Mouse (Mus musculus) myocyte (in vitro differentiated cells): ENCODE data around the gene Sox5. TPM values are rescaled to one million over a fixed set of nuclear protein-coding genes. Genes with fewer than 3 reads are reported as not detected.

ENCODE experiments used
- H3K27me3 ChIP-seq: one replicate; pipeline ENCODE4 v1.6.1; 2011; ENCODE audit not compliant: control insufficient read depth, insufficient read depth, insufficient read length
- H3K36me3 ChIP-seq: one replicate; pipeline ENCODE4 v1.6.1; 2011; ENCODE audit not compliant: control insufficient read depth, insufficient read depth
- H3K4me2 ChIP-seq: one replicate; pipeline ENCODE4 v1.6.1; 2011; ENCODE audit warnings: low read depth, control low read depth
- H3K4me3 ChIP-seq: one replicate; pipeline ENCODE4 v1.5.1; 2011; ENCODE audit warnings: mild to moderate bottlenecking, control low read depth, moderate library complexity
- H3K79me2 ChIP-seq: one replicate; pipeline ENCODE4 v1.6.1; 2011; ENCODE audit not compliant: control insufficient read depth, insufficient read depth
- H3ac ChIP-seq: one replicate; pipeline ENCODE4 v1.6.1; 2011; ENCODE audit not compliant: control insufficient read depth, insufficient read length
- CEBPB ChIP-seq: IDR thresholded peaks from 2 replicates; pipeline ENCODE4 v1.6.1; 2011; ENCODE audit warnings: mild to moderate bottlenecking, moderate library complexity; ENCODE audit not compliant: poor library complexity, insufficient read depth, severe bottlenecking
- E2F4 ChIP-seq: IDR thresholded peaks from one replicate; pipeline ENCODE4 v1.6.1; 2011; ENCODE audit warnings: mild to moderate bottlenecking, control low read depth, moderate library complexity; ENCODE audit not compliant: insufficient read depth
- MAX ChIP-seq: IDR thresholded peaks from one replicate; pipeline ENCODE4 v1.6.1; 2011; ENCODE audit warnings: low read depth, mild to moderate bottlenecking, control low read depth
- MYOD1 ChIP-seq, 3 experiments: IDR thresholded peaks; one replicate each; pipeline ENCODE4 v1.6.1; 2011; ENCODE audit warnings: control low read depth in 2 of 3, low read depth in 2 of 3, mild to moderate bottlenecking in 2 of 3, moderate library complexity in 1 of 3; ENCODE audit not compliant: insufficient read length in 2 of 3, control insufficient read depth in 1 of 3
- MYOG ChIP-seq, 3 experiments: IDR thresholded peaks; one replicate each; pipeline ENCODE4 v1.6.1; 2011; ENCODE audit warnings: control low read depth in 2 of 3, low read depth in 2 of 3, mild to moderate bottlenecking in 2 of 3; ENCODE audit not compliant: insufficient read length in 2 of 3, control insufficient read depth in 1 of 3, insufficient read depth in 1 of 3
- POLR2A ChIP-seq: IDR thresholded peaks from one replicate; pipeline ENCODE4 v1.6.1; 2011; ENCODE audit warnings: low read depth, mild to moderate bottlenecking, control low read depth, moderate library complexity; ENCODE audit not compliant: insufficient read length
- POLR2AphosphoS2 ChIP-seq: IDR thresholded peaks from one replicate; pipeline ENCODE4 v1.6.1; 2011; ENCODE audit warnings: low read depth, control low read depth; ENCODE audit not compliant: insufficient read length
- REST ChIP-seq: IDR thresholded peaks from one replicate; pipeline ENCODE4 v1.6.1; 2011; ENCODE audit warnings: mild to moderate bottlenecking, control low read depth, moderate library complexity; ENCODE audit not compliant: insufficient read depth, insufficient read length
- SRF ChIP-seq: IDR thresholded peaks from one replicate; pipeline ENCODE4 v1.6.1; 2011; ENCODE audit warnings: low read depth; ENCODE audit not compliant: control insufficient read depth, insufficient read length
- TCF12 ChIP-seq: IDR thresholded peaks from one replicate; pipeline ENCODE4 v1.6.1; 2011; ENCODE audit warnings: mild to moderate bottlenecking, control low read depth; ENCODE audit not compliant: poor library complexity, insufficient read depth, severe bottlenecking
- TCF3 ChIP-seq: IDR thresholded peaks from one replicate; pipeline ENCODE4 v1.6.1; 2011; ENCODE audit warnings: low read depth, control low read depth; ENCODE audit not compliant: insufficient read length
- USF1 ChIP-seq: IDR thresholded peaks from one replicate; pipeline ENCODE4 v1.6.1; 2011; ENCODE audit warnings: low read depth, mild to moderate bottlenecking, control low read depth, moderate library complexity
- polyA plus RNA-seq: library from polyadenylated mRNA; unstranded; fragments of >200 nt; fragmentation: generic; extraction: Trizol; gene quantifications from one replicate; pipeline ENCODE4 v1.2.1, GENCODE M21; 2012; ENCODE audit warnings: missing spikeins

Sox5 gene
- polyA plus RNA-seq, 1 experiment: 0.50 TPM

DNA sequence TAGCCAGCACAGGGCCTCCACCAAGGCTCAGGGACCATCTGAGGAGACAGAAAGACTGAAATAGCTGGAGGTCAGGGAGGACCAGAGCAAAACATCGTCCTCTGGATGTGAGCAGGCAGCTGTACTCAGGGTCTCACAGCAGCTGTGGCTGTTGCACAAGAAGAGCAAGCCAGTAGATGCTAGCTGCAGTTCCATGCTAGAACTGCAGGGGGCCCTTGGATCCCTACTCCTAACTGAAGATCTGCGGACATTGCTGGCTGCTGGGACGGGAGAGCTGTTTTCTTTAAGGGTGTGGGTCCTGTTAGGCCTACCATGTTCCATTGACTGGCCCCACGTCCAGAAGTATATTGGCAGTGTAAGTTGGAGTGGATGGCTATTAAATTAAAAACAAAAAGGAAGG, 137.1 kb downstream of the Sox5 start:
- no peaks in the 10 kb centered on the region for H3K36me3 ChIP-seq
- no peak overlapping the region for H3ac ChIP-seq
- no peak overlapping the region for H3K4me3 ChIP-seq
- TF ChIP-seq REST: no peak
- TF ChIP-seq MYOD1 (IDR thresholded peaks at IDR 0.05; ENCODE audit: control insufficient read depth in 1 of 3, insufficient read length in 2 of 3, low read depth in 2 of 3): no peak
- no peak for TF ChIP-seq TCF12
- TF ChIP-seq POLR2A: no peak
- no peak for TF ChIP-seq MYOG (IDR thresholded peaks at IDR 0.05; ENCODE audit: control insufficient read depth in 1 of 3, insufficient read depth in 1 of 3, insufficient read length in 2 of 3, low read depth in 2 of 3)
- no peak for TF ChIP-seq USF1
- TF ChIP-seq CEBPB: no peak
- H3K27me3 ChIP-seq: no peaks in the 10 kb centered on the region
- H3K79me2 ChIP-seq: no peaks in the 10 kb centered on the region
- no peak overlapping the region for H3K4me2 ChIP-seq

DNA sequence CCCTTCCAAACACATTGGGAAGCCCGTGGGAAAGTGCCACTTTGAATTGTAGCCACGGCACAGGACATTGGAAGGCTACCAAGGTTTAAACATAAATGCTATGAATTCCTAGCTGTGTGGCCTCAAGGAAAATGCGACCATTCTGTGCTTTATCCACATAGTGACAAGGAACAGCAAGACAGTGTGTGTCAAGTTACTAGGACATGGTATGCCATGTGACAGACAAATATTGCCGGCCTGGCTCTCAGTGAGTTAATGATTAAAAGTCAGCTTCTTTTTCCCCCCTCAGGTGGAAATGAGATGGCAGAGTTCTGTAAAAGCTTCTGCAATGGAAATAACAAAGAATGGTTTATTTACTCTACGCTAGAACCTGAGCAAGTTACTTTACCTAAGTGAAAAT, 138.2 kb downstream of the Sox5 start:
- Histone ChIP-seq H3K4me3 (no peak overlapping the region), H3ac (no peak overlapping the region), H3K36me3 (no peaks in the 10 kb centered on the region), H3K27me3 (no peaks in the 10 kb centered on the region), H3K4me2 (no peak overlapping the region), H3K79me2 (no peaks in the 10 kb centered on the region)
- TF ChIP-seq USF1: no peak
- TF ChIP-seq MAX: no peak
- TF ChIP-seq MYOD1 (IDR thresholded peaks at IDR 0.05; ENCODE audit: control insufficient read depth in 1 of 3, insufficient read length in 2 of 3, low read depth in 2 of 3): no peak
- TF ChIP-seq TCF12: no peak
- no peak for TF ChIP-seq TCF3
- TF ChIP-seq REST: no peak
- TF ChIP-seq POLR2AphosphoS2: no peak
- TF ChIP-seq E2F4: no peak
- TF ChIP-seq POLR2A: no peak
- no peak for TF ChIP-seq SRF
- no peak for TF ChIP-seq CEBPB
- TF ChIP-seq MYOG (IDR thresholded peaks at IDR 0.05; ENCODE audit: control insufficient read depth in 1 of 3, insufficient read depth in 1 of 3, insufficient read length in 2 of 3, low read depth in 2 of 3): no peak

- Histone ChIP-seq H3K27me3 (no peaks in the 10 kb centered on the region), H3ac (no peak overlapping the region), H3K36me3 (no peaks in the 10 kb centered on the region), H3K79me2 (no peaks in the 10 kb centered on the region), H3K4me3 (no peak overlapping the region), H3K4me2 (no peak overlapping the region)
- TF ChIP-seq MYOG (IDR thresholded peaks at IDR 0.05; ENCODE audit: control insufficient read depth in 1 of 3, insufficient read depth in 1 of 3, insufficient read length in 2 of 3, low read depth in 2 of 3): no peak
- no peak for TF ChIP-seq USF1
- no peak for TF ChIP-seq REST
- no peak for TF ChIP-seq MAX
- TF ChIP-seq SRF: no peak
- no peak for TF ChIP-seq TCF12
- no peak for TF ChIP-seq MYOD1 (IDR thresholded peaks at IDR 0.05; ENCODE audit: control insufficient read depth in 1 of 3, insufficient read length in 2 of 3, low read depth in 2 of 3)
- TF ChIP-seq CEBPB: no peak
- no peak for TF ChIP-seq POLR2AphosphoS2
- TF ChIP-seq E2F4: no peak
- TF ChIP-seq TCF3: no peak
- TF ChIP-seq POLR2A: no peak
Observed at GRCm38 (mm10) chr6:144641888-144642287, 139.9 kb downstream of the Sox5 start.

DNA sequence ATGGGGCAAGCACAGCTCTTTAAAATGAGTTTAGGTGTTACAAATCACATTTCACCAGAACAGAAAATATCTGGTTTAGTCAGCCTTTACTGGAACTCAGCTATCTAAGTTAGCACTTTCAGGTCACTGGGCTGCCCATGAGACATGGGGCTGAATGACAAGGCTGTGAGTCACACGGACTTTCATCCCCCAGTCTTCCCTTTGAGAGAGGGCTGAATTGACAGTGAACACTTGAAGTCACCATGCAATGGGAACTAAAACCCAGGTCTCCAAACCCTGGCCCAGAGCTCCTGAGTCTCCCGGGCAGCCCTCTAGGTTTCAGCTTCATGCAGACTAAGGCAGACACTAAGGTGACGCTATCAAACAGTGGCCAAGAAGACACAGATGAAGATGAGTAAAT, 141.2 kb downstream of the Sox5 start:
- Histone ChIP-seq H3K27me3 (no peaks in the 10 kb centered on the region), H3K4me3 (no peak overlapping the region), H3K79me2 (no peaks in the 10 kb centered on the region), H3K4me2 (no peak overlapping the region), H3K36me3 (no peaks in the 10 kb centered on the region), H3ac (no peak overlapping the region)
- TF ChIP-seq SRF (no peak), USF1 (no peak), E2F4 (no peak), REST (no peak), MYOD1 (IDR thresholded peaks at IDR 0.05; ENCODE audit: control insufficient read depth in 1 of 3, insufficient read length in 2 of 3, low read depth in 2 of 3) (no peak), MAX (no peak), CEBPB (no peak), POLR2A (no peak), TCF12 (no peak), MYOG (IDR thresholded peaks at IDR 0.05; ENCODE audit: control insufficient read depth in 1 of 3, insufficient read depth in 1 of 3, insufficient read length in 2 of 3, low read depth in 2 of 3) (no peak), POLR2AphosphoS2 (no peak), TCF3 (no peak)

DNA sequence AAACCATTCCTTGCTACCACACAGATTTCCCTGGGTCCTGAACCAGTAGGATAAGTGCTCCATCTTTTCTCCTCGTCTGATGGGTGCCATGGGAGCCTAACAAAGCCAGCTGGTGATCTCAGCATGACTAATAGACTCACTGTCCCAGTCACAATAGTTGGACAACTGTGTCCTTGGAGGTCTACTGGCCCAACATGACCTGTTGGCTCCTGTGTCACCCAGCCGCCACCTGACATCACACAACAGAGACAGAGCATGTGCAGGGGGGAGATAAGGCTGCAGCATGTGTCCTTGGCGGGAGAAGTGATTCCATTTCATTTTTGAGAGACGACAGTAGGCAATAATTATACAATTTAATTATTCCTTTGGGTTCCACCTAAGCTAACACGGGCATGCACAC, 143.2 kb downstream of the Sox5 start:
- Histone ChIP-seq H3K36me3 (no peaks in the 10 kb centered on the region), H3ac (no peak overlapping the region), H3K4me2 (no peak overlapping the region), H3K27me3 (no peaks in the 10 kb centered on the region), H3K79me2 (no peaks in the 10 kb centered on the region), H3K4me3 (no peak overlapping the region)
- TF ChIP-seq E2F4 (no peak), SRF (no peak), USF1 (no peak), POLR2AphosphoS2 (no peak), POLR2A (no peak), TCF12 (no peak), MYOG (IDR thresholded peaks at IDR 0.05; ENCODE audit: control insufficient read depth in 1 of 3, insufficient read depth in 1 of 3, insufficient read length in 2 of 3, low read depth in 2 of 3) (no peak), REST (no peak), TCF3 (no peak), CEBPB (no peak), MYOD1 (IDR thresholded peaks at IDR 0.05; ENCODE audit: control insufficient read depth in 1 of 3, insufficient read length in 2 of 3, low read depth in 2 of 3) (no peak), MAX (no peak)
